Mouse (Mus musculus): ENCODE measurements around the gene Kirrel.

- TF ChIP-seq EP300 (IDR thresholded peaks at IDR 0.05; ENCODE audit: low read depth in 1 of 2, low read length in 2 of 2) (no peak), MEF2A (IDR thresholded peaks at IDR 0.05; ENCODE audit: extremely low read depth, insufficient replicate concordance, low read depth, low read length, poor library complexity, severe bottlenecking) (no peak), POLR2A (IDR thresholded peaks at IDR 0.05; ENCODE audit: control insufficient read depth in 1 of 2, insufficient read depth in 1 of 2, low read depth in 1 of 2, low read length in 2 of 2, poor library complexity in 1 of 2) (no peak), NRF1 (IDR thresholded peaks at IDR 0.05; ENCODE audit: insufficient read depth, low read depth, low read length, poor library complexity, severe bottlenecking) (no peak), CTCF (IDR thresholded peaks at IDR 0.05 in 2 of 3, conservative IDR thresholded peaks at IDR 0.05 in 1 of 3; ENCODE audit: control insufficient read depth in 1 of 3, insufficient read depth in 1 of 3, low read depth in 2 of 3, low read length in 3 of 3, poor library complexity in 1 of 3, severe bottlenecking in 1 of 3) (no peak), USF2 (IDR thresholded peaks at IDR 0.05; ENCODE audit: borderline replicate concordance in 1 of 2, insufficient read depth in 1 of 2, low read depth in 1 of 2, low read length in 2 of 2) (no peak), RAD21 (IDR thresholded peaks at IDR 0.05; ENCODE audit: low read depth, low read length) (no peak), CHD1 (IDR thresholded peaks at IDR 0.05; ENCODE audit: low read depth, low read length) (no peak), TAL1 (IDR thresholded peaks at IDR 0.05; ENCODE audit: low read length) (no peak), MXI1 (IDR thresholded peaks at IDR 0.05; ENCODE audit: low read depth, low read length) (no peak), E2F4 (IDR thresholded peaks at IDR 0.05; ENCODE audit: borderline replicate concordance, low read depth, low read length) (no peak)
Observed at GRCm38 (mm10) chr3:87222346-87222745, 47.8 kb upstream of the Kirrel start.

All from MEL (cell line).